Mouse (Mus musculus): ENCODE results near the gene Icam1. TPM values are rescaled to one million over a fixed set of nuclear protein-coding genes. Genes with fewer than 3 reads are reported as not detected.

Icam1 gene
- total and polyA plus RNA-seq, 2 experiments from 2014 or later, result 9.0 to 19.1 TPM

- Histone ChIP-seq H3K9me3 (replicated peaks; ENCODE audit: control insufficient read depth, low read length) (no peaks in the 10 kb centered on the region), H3K4me2 (ENCODE audit: low read depth, low read length) (peak overlapping the region; percentile 77), H3K36me3 (replicated peaks; ENCODE audit: control insufficient read depth, insufficient read depth, low read length) (0 out of 2 replicates have a peak, but pooled peaks cover 5% of the 10 kb centered on the region), H3K27ac (ENCODE audit: low read depth) (no peak overlapping the region), H3K4me3 (ENCODE audit: low read depth, low read length) (peak overlapping the region; percentile 54), H3K4me1 (ENCODE audit: control insufficient read depth, insufficient read depth) (peaks cover 38% of the 10 kb centered on the region), H3K27me3 (ENCODE audit: control insufficient read depth, insufficient read depth, low read length) (peaks cover 57% of the 10 kb centered on the region), H3K9ac (replicated peaks; ENCODE audit: low read depth, low read length) (no peak overlapping the region)
- TF ChIP-seq CTCF (IDR thresholded peaks at IDR 0.05; ENCODE audit: low read depth), result no peak
- no peak for TF ChIP-seq EP300 (IDR thresholded peaks at IDR 0.05; ENCODE audit: low read depth)
- ATAC-seq (ENCODE audit: insufficient read depth, low read depth) (peak; percentile 28), DNase-seq (ENCODE audit: low spot score) (peak; percentile 51)
- WGBS, result under 1% methylated on average over 36 of the region's 36 CpGs
Observed at GRCm38 (mm10) chr9:21031251-21031895, 15.6 kb downstream of the Icam1 start.

DNA sequence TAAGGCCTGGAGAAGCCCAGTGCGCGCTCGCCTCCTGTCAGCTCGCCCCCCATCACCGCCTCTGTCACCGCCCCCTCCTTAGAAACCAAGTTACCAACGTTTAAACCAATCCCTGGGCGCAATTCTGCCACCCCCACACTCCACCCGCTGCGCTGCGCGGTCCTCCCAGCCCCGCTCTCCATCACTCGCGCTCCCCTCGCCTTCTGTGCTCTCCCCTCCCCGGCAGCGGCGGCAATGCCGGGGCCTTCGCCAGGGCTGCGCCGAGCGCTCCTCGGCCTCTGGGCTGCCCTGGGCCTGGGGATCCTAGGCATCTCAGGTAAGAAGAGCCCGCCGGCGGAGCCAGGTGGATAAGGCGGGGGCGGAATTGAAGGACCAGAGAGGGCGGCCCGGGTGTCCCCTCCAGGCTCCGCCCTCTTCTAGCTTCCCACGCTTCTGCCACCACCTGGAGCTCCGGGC, 16.1 kb downstream of the Icam1 start, which contains the start of gene Icam5:
Gene Icam5, plus strand, starts transcription at position 178 of the 456 bp plus-strand sequence.
- 0 out of 2 replicates have a peak, but pooled peaks cover 5% of the 10 kb centered on the region for H3K36me3 ChIP-seq (replicated peaks; ENCODE audit: control insufficient read depth, insufficient read depth, low read length)
- peak within 1 kb of the TSS; percentile 84 for H3K4me2 ChIP-seq (ENCODE audit: low read depth, low read length)
- peaks cover 44% of the 10 kb centered on the region for H3K4me1 ChIP-seq (ENCODE audit: control insufficient read depth, insufficient read depth)
- no peak for TF ChIP-seq EP300 (IDR thresholded peaks at IDR 0.05; ENCODE audit: low read depth)
- no peak for TF ChIP-seq CTCF (IDR thresholded peaks at IDR 0.05; ENCODE audit: low read depth)
- ATAC-seq (ENCODE audit: insufficient read depth, low read depth) (no peak), DNase-seq (ENCODE audit: low spot score) (no peak)
- 3% methylated on average over 34 of the region's 35 CpGs for WGBS
- H3K9ac ChIP-seq (replicated peaks; ENCODE audit: low read depth, low read length), result 0 out of 2 replicates have a peak within 1 kb of the TSS, but pooled peaks have one; percentile 1
- peak within 1 kb of the TSS; percentile 54 for H3K4me3 ChIP-seq (ENCODE audit: low read depth, low read length)
- no peaks in the 10 kb centered on the region for H3K9me3 ChIP-seq (replicated peaks; ENCODE audit: control insufficient read depth, low read length)
- no peak within 1 kb of the TSS for H3K27ac ChIP-seq (ENCODE audit: low read depth)
- H3K27me3 ChIP-seq (ENCODE audit: control insufficient read depth, insufficient read depth, low read length), result peaks cover 63% of the 10 kb centered on the region

GRCm38 (mm10) chr9:21032491-21032890, 16.7 kb downstream of the Icam1 start:
- no peaks in the 10 kb centered on the region for H3K9me3 ChIP-seq (replicated peaks; ENCODE audit: control insufficient read depth, low read length)
- peak overlapping the region; percentile 54 for H3K4me3 ChIP-seq (ENCODE audit: low read depth, low read length)
- TF ChIP-seq CTCF (IDR thresholded peaks at IDR 0.05; ENCODE audit: low read depth), result no peak
- TF ChIP-seq EP300 (IDR thresholded peaks at IDR 0.05; ENCODE audit: low read depth), result no peak
- peaks cover 49% of the 10 kb centered on the region for H3K4me1 ChIP-seq (ENCODE audit: control insufficient read depth, insufficient read depth)
- peak overlapping the region; percentile 84 for H3K4me2 ChIP-seq (ENCODE audit: low read depth, low read length)
- no peak overlapping the region for H3K27ac ChIP-seq (ENCODE audit: low read depth)
- ATAC-seq (ENCODE audit: insufficient read depth, low read depth) (no peak), DNase-seq (ENCODE audit: low spot score) (no peak)
- peaks cover 64% of the 10 kb centered on the region for H3K27me3 ChIP-seq (ENCODE audit: control insufficient read depth, insufficient read depth, low read length)
- H3K9ac ChIP-seq (replicated peaks; ENCODE audit: low read depth, low read length), result no peak overlapping the region
- 0 out of 2 replicates have a peak, but pooled peaks cover 5% of the 10 kb centered on the region for H3K36me3 ChIP-seq (replicated peaks; ENCODE audit: control insufficient read depth, insufficient read depth, low read length)
- 5% methylated on average over 7 of the region's 7 CpGs for WGBS

DNA sequence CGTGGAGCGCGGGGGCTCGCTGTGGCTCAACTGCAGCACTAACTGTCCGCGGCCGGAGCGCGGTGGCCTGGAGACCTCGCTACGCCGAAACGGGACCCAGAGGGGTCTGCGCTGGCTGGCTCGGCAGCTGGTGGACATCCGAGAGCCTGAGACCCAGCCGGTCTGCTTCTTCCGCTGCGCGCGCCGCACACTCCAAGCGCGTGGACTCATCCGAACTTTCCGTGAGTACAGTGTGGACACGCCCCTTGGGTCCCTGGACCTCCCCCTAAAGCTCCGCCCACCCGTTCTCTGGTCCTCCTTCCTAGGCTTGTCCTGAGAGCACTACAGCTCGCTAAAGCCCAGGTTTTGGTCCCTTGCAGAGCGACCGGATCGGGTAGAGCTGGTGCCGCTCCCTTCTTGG, 17.4 kb downstream of the Icam1 start:
- peak; percentile 81 for DNase-seq (ENCODE audit: low spot score)
- H3K4me1 ChIP-seq (ENCODE audit: control insufficient read depth, insufficient read depth), result peaks cover 54% of the 10 kb centered on the region
- WGBS, result under 1% methylated on average over 34 of the region's 34 CpGs
- peak overlapping the region; percentile 48 for H3K4me3 ChIP-seq (ENCODE audit: low read depth, low read length)
- H3K4me2 ChIP-seq (ENCODE audit: low read depth, low read length), result peak overlapping the region; percentile 84
- ATAC-seq (ENCODE audit: insufficient read depth, low read depth), result peak; percentile 38
- peak overlapping the region; percentile 1; the same call in 1 of the 2 replicates for H3K9ac ChIP-seq (replicated peaks; ENCODE audit: low read depth, low read length)
- peaks cover 67% of the 10 kb centered on the region for H3K27me3 ChIP-seq (ENCODE audit: control insufficient read depth, insufficient read depth, low read length)
- H3K27ac ChIP-seq (ENCODE audit: low read depth), result no peak overlapping the region
- H3K9me3 ChIP-seq (replicated peaks; ENCODE audit: control insufficient read depth, low read length), result no peaks in the 10 kb centered on the region
- H3K36me3 ChIP-seq (replicated peaks; ENCODE audit: control insufficient read depth, insufficient read depth, low read length), result no peaks in the 10 kb centered on the region
- TF ChIP-seq CTCF (IDR thresholded peaks at IDR 0.05; ENCODE audit: low read depth) (no peak), EP300 (IDR thresholded peaks at IDR 0.05; ENCODE audit: low read depth) (no peak)

DNA sequence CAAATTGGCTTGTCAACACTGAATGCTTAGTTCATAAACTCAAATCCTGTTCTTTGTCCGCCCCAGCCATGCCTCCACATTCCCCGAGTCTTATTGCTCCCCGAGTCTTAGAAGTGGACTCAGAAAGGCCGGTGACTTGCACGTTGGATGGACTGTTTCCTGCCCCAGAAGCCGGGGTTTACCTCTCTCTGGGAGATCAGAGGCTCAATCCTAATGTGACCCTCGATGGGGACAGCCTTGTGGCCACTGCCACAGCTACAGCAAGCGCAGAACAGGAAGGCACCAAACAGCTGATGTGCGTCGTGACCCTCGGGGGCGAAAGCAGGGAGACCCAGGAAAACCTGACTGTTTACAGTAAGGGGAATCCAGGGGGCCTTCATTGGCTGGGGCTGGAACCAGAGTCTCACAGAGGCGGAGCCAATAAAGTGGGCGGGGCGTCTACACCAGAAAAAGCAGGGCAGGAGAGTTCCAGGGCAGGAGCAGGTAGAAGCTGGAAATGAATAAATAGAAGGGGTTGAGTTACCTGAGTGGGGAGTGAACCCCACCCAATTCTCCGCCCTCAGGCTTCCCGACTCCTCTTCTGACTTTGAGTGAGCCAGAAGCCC, 18.8 kb downstream of the Icam1 start:
- no peak overlapping the region for H3K9ac ChIP-seq (replicated peaks; ENCODE audit: low read depth, low read length)
- DNase-seq (ENCODE audit: low spot score), result no peak
- TF ChIP-seq CTCF (IDR thresholded peaks at IDR 0.05; ENCODE audit: low read depth) (no peak), EP300 (IDR thresholded peaks at IDR 0.05; ENCODE audit: low read depth) (no peak)
- no peaks in the 10 kb centered on the region for H3K36me3 ChIP-seq (replicated peaks; ENCODE audit: control insufficient read depth, insufficient read depth, low read length)
- ATAC-seq (ENCODE audit: insufficient read depth, low read depth), result no peak
- no peak overlapping the region for H3K4me3 ChIP-seq (ENCODE audit: low read depth, low read length)
- no peaks in the 10 kb centered on the region for H3K9me3 ChIP-seq (replicated peaks; ENCODE audit: control insufficient read depth, low read length)
- H3K4me2 ChIP-seq (ENCODE audit: low read depth, low read length), result no peak overlapping the region
- H3K27ac ChIP-seq (ENCODE audit: low read depth), result no peak overlapping the region
- peaks cover 46% of the 10 kb centered on the region for H3K4me1 ChIP-seq (ENCODE audit: control insufficient read depth, insufficient read depth)
- peaks cover 76% of the 10 kb centered on the region for H3K27me3 ChIP-seq (ENCODE audit: control insufficient read depth, insufficient read depth, low read length)
- 9% methylated on average over 17 of the region's 17 CpGs for WGBS

Measured in heart, postnatal 0 days (tissue).